Mouse (Mus musculus): ENCODE measurements at regions not wholly inside any gene's neighbourhood (a gene's known extent, or its start where the extent isn't known, plus 50 kb on each side); places are given as distances from the start of the nearest gene placed in this dataset.

GRCm38 (mm10) chr9:93130561-93130960 lies 588.5 kb downstream of the Plod2 start:
- no peak for DNase-seq (ENCODE audit: low read depth)

- DNase-seq (ENCODE audit: low read depth), result peak; percentile 2
Measured at GRCm38 (mm10) chr9:93131620-93132200, 589.7 kb downstream of the Plod2 start.

- DNase-seq (ENCODE audit: low read depth), result no peak
Measured at GRCm38 (mm10) chr9:93136349-93136748, 594.3 kb downstream of the Plod2 start.

GRCm38 (mm10) chr9:93170071-93170470 lies 628.0 kb downstream of the Plod2 start:
- DNase-seq (ENCODE audit: low read depth), result no peak

GRCm38 (mm10) chr9:93186638-93187037 lies 644.6 kb downstream of the Plod2 start:
- DNase-seq (ENCODE audit: low read depth), result no peak

GRCm38 (mm10) chr9:93232562-93232961 lies 690.5 kb downstream of the Plod2 start:
- DNase-seq (ENCODE audit: low read depth), result no peak

- no peak for DNase-seq (ENCODE audit: low read depth)
Measured at GRCm38 (mm10) chr9:93252146-93252545, 710.1 kb downstream of the Plod2 start.

GRCm38 (mm10) chr9:93297332-93297731 lies 755.3 kb downstream of the Plod2 start:
- no peak for DNase-seq (ENCODE audit: low read depth)

GRCm38 (mm10) chr9:93306753-93307152 lies 764.7 kb downstream of the Plod2 start:
- no peak for DNase-seq (ENCODE audit: low read depth)

GRCm38 (mm10) chr9:93328997-93329682 lies 787.1 kb downstream of the Plod2 start:
- no peak for DNase-seq (ENCODE audit: low read depth)
